Mouse (Mus musculus) G1E (cell line): ENCODE results near the gene Nlrp9a.

Source experiments
- CTCF ChIP-seq: IDR thresholded peaks from 2 replicates; pipeline ENCODE4 v1.5.1; 2012; ENCODE audit warnings: low read depth, low read length, inconsistent platforms, mixed read lengths
- GATA1 ChIP-seq: IDR thresholded peaks from 2 replicates; pipeline ENCODE4 v1.6.1; 2012; ENCODE audit warnings: borderline replicate concordance, low read length, inconsistent platforms, mixed read lengths
- POLR2AphosphoS5 ChIP-seq: IDR thresholded peaks from 2 replicates; pipeline ENCODE4 v1.6.1; 2012; ENCODE audit warnings: low read depth, low read length, inconsistent platforms; ENCODE audit not compliant: insufficient replicate concordance
- TAL1 ChIP-seq: conservative IDR thresholded peaks from 2 replicates; pipeline ENCODE4 v1.6.1; 2012; ENCODE audit warnings: low read depth, low read length, inconsistent platforms, mixed read lengths

GRCm38 (mm10) chr7:26589774-26590173 lies 55.0 kb downstream of the Nlrp9a start:
- no peak for TF ChIP-seq TAL1
- no peak for TF ChIP-seq CTCF
- TF ChIP-seq GATA1: no peak
- TF ChIP-seq POLR2AphosphoS5: no peak
